ENCODE assay signal across 13 mouse cellular contexts in genomic region chr11:59260706-59261493, GRCm38 (mm10). TPM values are rescaled to one million over a fixed set of nuclear protein-coding genes. Genes with fewer than 3 reads are reported as not detected.
A peak's percentile ranks its signal among the peaks of the same experiment; 100 is the strongest.
DNase-seq lines count a peak whose midpoint lies in the region; ATAC-seq lines count a peak whose summit lies in the region.
"Had no signal": no experiment of that assay in that cellular context is flagged by ENCODE, and none has a peak within 500 bp of the region (broad histone marks: within the 10 kb centered on the region; RNA-seq: fewer than 3 reads in every experiment).

No protein-coding gene starts in this region.

- H3K9me3 ChIP-seq in liver, embryonic 15.5 days (replicated peaks): no peaks in the 10 kb centered on the region
- H3K9me3 ChIP-seq in midbrain, embryonic 10.5 days (replicated peaks): no peaks in the 10 kb centered on the region
- H3K9me3 ChIP-seq: embryonic facial prominence, embryonic 15.5 days; heart, embryonic 15.5 days; limb, embryonic 13.5 days had no signal

- H3K9ac ChIP-seq in liver, embryonic 15.5 days: peak overlapping the region; percentile 37
- H3K9ac ChIP-seq: embryonic facial prominence, embryonic 15.5 days; heart, embryonic 15.5 days; limb, embryonic 13.5 days had no signal

- peaks cover 60% of the 10 kb centered on the region for H3K4me1 ChIP-seq in liver, embryonic 15.5 days (replicated peaks)
- peaks cover 31% of the 10 kb centered on the region for H3K4me1 ChIP-seq in midbrain, embryonic 10.5 days

- H3K4me2 ChIP-seq in liver, embryonic 15.5 days: peak overlapping the region; percentile 72
- H3K4me2 ChIP-seq: embryonic facial prominence, embryonic 15.5 days; heart, embryonic 15.5 days; limb, embryonic 13.5 days had no signal

- peak; percentile 98 for ATAC-seq in liver, embryonic 15.5 days (ENCODE audit: insufficient read depth)
- ATAC-seq in megakaryocyte progenitor cell, adult 5-6 weeks (replicated peaks; ENCODE audit: poor library complexity): peak; percentile 93

- peak overlapping the region; percentile 92 for H3K27ac ChIP-seq in liver, embryonic 15.5 days (replicated peaks)
- H3K27ac ChIP-seq in midbrain, embryonic 10.5 days (replicated peaks): no peak overlapping the region
- H3K27ac ChIP-seq: embryonic facial prominence, embryonic 15.5 days; heart, embryonic 15.5 days; limb, embryonic 13.5 days had no signal

- H3K27me3 ChIP-seq in liver, embryonic 15.5 days: peaks cover 78% of the 10 kb centered on the region
- H3K27me3 ChIP-seq in midbrain, embryonic 10.5 days (ENCODE audit: low read depth, poor library complexity, severe bottlenecking): peaks cover 91% of the 10 kb centered on the region

- peak; percentile 90 for DNase-seq in MEL-GATA-1-ER (ENCODE audit: extremely low read depth, low read depth)
- DNase-seq in c-Kit-positive CD71-positive TER-119-negative erythroid progenitor cells, embryonic 14.5 days (ENCODE audit: low read depth): peak; percentile 84
- DNase-seq in midbrain, embryonic 10.5 days (ENCODE audit: low spot score): no peak
- no peak for DNase-seq in gastrocnemius, adult 18-20 months (ENCODE audit: low spot score)
- no peak for DNase-seq in adrenal gland, adult 8-10 months
- DNase-seq: cerebellum, adult 8-10 months; thymus, adult 2 months had no signal

- no peaks in the 10 kb centered on the region for H3K36me3 ChIP-seq in liver, embryonic 15.5 days (replicated peaks)
- H3K36me3 ChIP-seq in midbrain, embryonic 10.5 days: no peaks in the 10 kb centered on the region
- H3K36me3 ChIP-seq: embryonic facial prominence, embryonic 15.5 days; heart, embryonic 15.5 days; limb, embryonic 13.5 days had no signal

- WGBS in liver, embryonic 15.5 days (ENCODE audit: insufficient replicate concordance): 41% methylated on average over 10 of the region's 10 CpGs
- WGBS in midbrain, embryonic 10.5 days: 81% methylated on average over 10 of the region's 10 CpGs

- H3K4me3 ChIP-seq in liver, embryonic 15.5 days (replicated peaks): peak overlapping the region; percentile 32
- H3K4me3 ChIP-seq in midbrain, embryonic 10.5 days: no peak overlapping the region
- H3K4me3 ChIP-seq: embryonic facial prominence, embryonic 15.5 days; heart, embryonic 15.5 days; limb, embryonic 13.5 days had no signal

RNA-seq across cellular contexts. Expression of gene Wnt3a, which starts 29.7 kb away (rescaled TPM):
- polyA plus RNA-seq in liver, embryonic 15.5 days (2015; fragmentation: Nextera tagmentation; extraction: Ambion mirVana): 0.03 TPM in 1 of 2 replicates, not detected in the other
- total RNA-seq in megakaryocyte progenitor cell, adult 5-6 weeks (2015): not detected in 2 replicates
- total RNA-seq in megakaryocyte progenitor cell, adult 5-6 weeks (2017): not detected in 2 replicates
- polyA plus RNA-seq in midbrain, embryonic 10.5 days (2016; fragmentation: Nextera tagmentation; extraction: Ambion mirVana): 5.3 and 8.7 TPM in 2 replicates
- total RNA-seq in gastrocnemius, adult 18-20 months (2021): not detected
- not detected for total RNA-seq in adrenal gland, adult 8-10 months (2022)
- polyA plus RNA-seq: heart, embryonic 15.5 days; large intestine, adult 2 months had no signal

RNA-seq across cellular contexts. Expression of gene Arf1, which starts 32.8 kb away (rescaled TPM):
- 255 and 269 TPM in 2 replicates for polyA plus RNA-seq in liver, embryonic 15.5 days (2015; fragmentation: Nextera tagmentation; extraction: Ambion mirVana)
- total RNA-seq in megakaryocyte progenitor cell, adult 5-6 weeks (2015): 280 and 290 TPM in 2 replicates
- 343 and 378 TPM in 2 replicates for total RNA-seq in megakaryocyte progenitor cell, adult 5-6 weeks (2017)
- polyA plus RNA-seq in midbrain, embryonic 10.5 days (2016; fragmentation: Nextera tagmentation; extraction: Ambion mirVana): 633 and 659 TPM in 2 replicates
- 100 to 1,000 TPM; 230 to 237 TPM for total RNA-seq in gastrocnemius, adult 18-20 months (2021)
- total RNA-seq in adrenal gland, adult 8-10 months (2022): 100 to 1,000 TPM; 408 to 506 (median 446) TPM

RNA-seq across cellular contexts. Expression of gene Wnt9a, which starts 45.8 kb away (rescaled TPM):
- polyA plus RNA-seq in liver, embryonic 15.5 days (2015; fragmentation: Nextera tagmentation; extraction: Ambion mirVana): 0.20 and 0.33 TPM in 2 replicates
- total RNA-seq in megakaryocyte progenitor cell, adult 5-6 weeks (2015): not detected in 2 replicates
- not detected in 2 replicates for total RNA-seq in megakaryocyte progenitor cell, adult 5-6 weeks (2017)
- 7.8 and 9.7 TPM in 2 replicates for polyA plus RNA-seq in midbrain, embryonic 10.5 days (2016; fragmentation: Nextera tagmentation; extraction: Ambion mirVana)
- total RNA-seq in gastrocnemius, adult 18-20 months (2021): 1 to 10 TPM; 7.9 to 9.9 TPM
- 1 to 10 TPM; 1.2 to 1.5 (median 1.5) TPM for total RNA-seq in adrenal gland, adult 8-10 months (2022)

RNA-seq across cellular contexts. Expression of gene 2310033P09Rik, which starts 52.8 kb away (rescaled TPM):
- polyA plus RNA-seq in liver, embryonic 15.5 days (2015; fragmentation: Nextera tagmentation; extraction: Ambion mirVana): 15.4 and 15.9 TPM in 2 replicates
- 14.9 and 17.9 TPM in 2 replicates for total RNA-seq in megakaryocyte progenitor cell, adult 5-6 weeks (2015)
- 8.7 and 17.8 TPM in 2 replicates for total RNA-seq in megakaryocyte progenitor cell, adult 5-6 weeks (2017)
- 46.8 and 52.2 TPM in 2 replicates for polyA plus RNA-seq in midbrain, embryonic 10.5 days (2016; fragmentation: Nextera tagmentation; extraction: Ambion mirVana)
- 1 to 10 TPM; 2.3 to 2.6 TPM for total RNA-seq in gastrocnemius, adult 18-20 months (2021)
- total RNA-seq in adrenal gland, adult 8-10 months (2022): 10 to 100 TPM; 25.8 to 31.2 (median 29.6) TPM

RNA-seq across cellular contexts. Expression of gene Mrpl55, which starts 58.6 kb away (rescaled TPM):
- polyA plus RNA-seq in liver, embryonic 15.5 days (2015; fragmentation: Nextera tagmentation; extraction: Ambion mirVana): 50.5 and 51.0 TPM in 2 replicates
- 33.4 and 49.5 TPM in 2 replicates for total RNA-seq in megakaryocyte progenitor cell, adult 5-6 weeks (2015)
- total RNA-seq in megakaryocyte progenitor cell, adult 5-6 weeks (2017): 48.7 and 56.2 TPM in 2 replicates
- polyA plus RNA-seq in midbrain, embryonic 10.5 days (2016; fragmentation: Nextera tagmentation; extraction: Ambion mirVana): 116 and 131 TPM in 2 replicates
- 10 to 100 TPM; 57.0 to 65.8 TPM for total RNA-seq in gastrocnemius, adult 18-20 months (2021)
- 10 to 100 TPM; 46.0 to 53.6 (median 47.1) TPM for total RNA-seq in adrenal gland, adult 8-10 months (2022)

Comparison
In these comparisons a context has a peak if more than half of its experiments do, and no peak if none do; other contexts are left out.
1. DNase-seq: peak in MEL-GATA-1-ER (single experiment) and c-Kit-positive CD71-positive TER-119-negative erythroid progenitor cells, embryonic 14.5 days (single experiment); none in midbrain, embryonic 10.5 days (single experiment), gastrocnemius, adult 18-20 months (single experiment) and adrenal gland, adult 8-10 months (single experiment).